Mouse (Mus musculus) layer of hippocampus, postnatal 36 days (tissue): Measurements from ENCODE around the gene Pnpla2. TPM values are rescaled to one million over a fixed set of nuclear protein-coding genes. Genes with fewer than 3 reads are reported as not detected.
A peak's percentile ranks its signal among the peaks of the same experiment; 100 is the strongest.

Experiments
- DNase-seq, 2 experiments: peaks; one replicate each; pipeline ENCODE4 v3.0.0; 2022
- total RNA-seq, 2 experiments: library from RNA; stranded (reverse); gene quantifications; 2 replicates each; pipeline ENCODE4 v1.2.3; 2021

Pnpla2 gene
- total RNA-seq, 2 experiments from 2014 or later: 17.7 to 27.0 TPM

- peak; percentile 61 to 62 for DNase-seq
Observed at GRCm38 (mm10) chr7:141467230-141468030, 12.4 kb downstream of the Pnpla2 start, which contains the start of gene Cd151. Cd151 (plus strand) TSS chr7:141467392.

GRCm38 (mm10) chr7:141468164-141468521 is 13.1 kb downstream of the Pnpla2 start:
- DNase-seq: no peak

GRCm38 (mm10) chr7:141468522-141469211 is 13.7 kb downstream of the Pnpla2 start:
- peak in 1 of 2 experiments; percentile 57 for DNase-seq

GRCm38 (mm10) chr7:141469352-141469751 is 14.4 kb downstream of the Pnpla2 start:
- DNase-seq: no peak

- no peak for DNase-seq
Observed at GRCm38 (mm10) chr7:141469901-141470636, 15.1 kb downstream of the Pnpla2 start.

GRCm38 (mm10) chr7:141470637-141470944 is 15.6 kb downstream of the Pnpla2 start:
- DNase-seq: no peak

GRCm38 (mm10) chr7:141471236-141471635 is 16.2 kb downstream of the Pnpla2 start:
- no peak for DNase-seq

- no peak for DNase-seq
Observed at GRCm38 (mm10) chr7:141472226-141472625, 17.2 kb downstream of the Pnpla2 start.

- no peak for DNase-seq
Observed at GRCm38 (mm10) chr7:141472763-141473162, 17.8 kb downstream of the Pnpla2 start.

GRCm38 (mm10) chr7:141474160-141474559 is 19.2 kb downstream of the Pnpla2 start:
- DNase-seq: no peak

- DNase-seq: peak; percentile 82 to 83
Observed at GRCm38 (mm10) chr7:141475011-141475804, 20.2 kb downstream of the Pnpla2 start, which contains the start of the genes Polr2l and Tspan4. Polr2l (minus strand) TSS chr7:141475132. Tspan4 (plus strand) TSS chr7:141475240.

GRCm38 (mm10) chr7:141475805-141476158 is 20.8 kb downstream of the Pnpla2 start:
- no peak for DNase-seq

- no peak for DNase-seq
Observed at GRCm38 (mm10) chr7:141476226-141476980, 21.4 kb downstream of the Pnpla2 start.

- no peak for DNase-seq
Observed at GRCm38 (mm10) chr7:141476981-141477370, 22.0 kb downstream of the Pnpla2 start.

- no peak for DNase-seq
Observed at GRCm38 (mm10) chr7:141477578-141478269, 22.7 kb downstream of the Pnpla2 start.

GRCm38 (mm10) chr7:141478270-141478748 is 23.3 kb downstream of the Pnpla2 start:
- no peak for DNase-seq

GRCm38 (mm10) chr7:141480842-141481497 is 26.0 kb downstream of the Pnpla2 start:
- peak; percentile 66 to 71 for DNase-seq

- DNase-seq: peak in 1 of 2 experiments; percentile 52
Observed at GRCm38 (mm10) chr7:141481498-141482401, 26.8 kb downstream of the Pnpla2 start.

- no peak for DNase-seq
Observed at GRCm38 (mm10) chr7:141482531-141483024, 27.6 kb downstream of the Pnpla2 start.
